In genomic region chr13:113045458-113046110, GRCm38 (mm10) we compare ENCODE assay signal across 8 mouse cellular contexts. TPM values are rescaled to one million over a fixed set of nuclear protein-coding genes. Genes with fewer than 3 reads are reported as not detected.
DNase-seq lines count a peak whose midpoint lies in the region; ATAC-seq and TF ChIP-seq lines count a peak whose summit lies in the region.

No protein-coding gene starts in this region.

- no peaks in the 10 kb centered on the region for H3K9me3 ChIP-seq in embryonic facial prominence, embryonic 14.5 days (ENCODE audit: control insufficient read depth, low read length)
- H3K9me3 ChIP-seq in intestine, embryonic 16.5 days (ENCODE audit: control insufficient read depth, low read length) = no peaks in the 10 kb centered on the region
- H3K9me3 ChIP-seq in neural tube, embryonic 14.5 days (ENCODE audit: control insufficient read depth, low read length) = no peaks in the 10 kb centered on the region

- 13% methylated on average over 18 of the region's 18 CpGs for WGBS in lung, adult 2 months
- 6% methylated on average over 18 of the region's 18 CpGs for WGBS in embryonic facial prominence, embryonic 14.5 days
- 9% methylated on average over 18 of the region's 18 CpGs for WGBS in intestine, embryonic 16.5 days
- 22% methylated on average over 18 of the region's 18 CpGs for WGBS in neural tube, embryonic 14.5 days

- peak overlapping the region; percentile 73 for H3K4me3 ChIP-seq in lung, adult 2 months (replicated peaks; ENCODE audit: extremely low read depth, low read depth, low read length)
- H3K4me3 ChIP-seq in embryonic facial prominence, embryonic 14.5 days (ENCODE audit: low read depth, low read length) = peak overlapping the region; percentile 56
- H3K4me3 ChIP-seq in intestine, embryonic 16.5 days (ENCODE audit: low read length) = peak overlapping the region; percentile 55
- H3K4me3 ChIP-seq in neural tube, embryonic 14.5 days (ENCODE audit: low read depth, low read length) = peak overlapping the region; percentile 31

- H3K36me3 ChIP-seq in embryonic facial prominence, embryonic 14.5 days (ENCODE audit: control insufficient read depth, insufficient read depth, low read length) = peaks cover 18% of the 10 kb centered on the region
- peaks cover 5% of the 10 kb centered on the region; the same call in 1 of the 2 replicates for H3K36me3 ChIP-seq in intestine, embryonic 16.5 days (ENCODE audit: control insufficient read depth, insufficient read depth, low read length)
- no peaks in the 10 kb centered on the region for H3K36me3 ChIP-seq in neural tube, embryonic 14.5 days (ENCODE audit: control insufficient read depth, insufficient read depth, low read length)

- ATAC-seq in embryonic facial prominence, embryonic 14.5 days (ENCODE audit: low read depth) = no peak
- no peak for ATAC-seq in intestine, embryonic 16.5 days
- no peak for ATAC-seq in neural tube, embryonic 14.5 days (ENCODE audit: low read depth)

- no peak for TF ChIP-seq CTCF in lung, adult 2 months (IDR thresholded peaks at IDR 0.05; ENCODE audit: insufficient read depth, low read length)

- peak overlapping the region; percentile 70 for H3K9ac ChIP-seq in embryonic facial prominence, embryonic 14.5 days (ENCODE audit: low read depth, low read length)
- peak overlapping the region; percentile 67 for H3K9ac ChIP-seq in intestine, embryonic 16.5 days (ENCODE audit: low read depth, low read length)
- no peak overlapping the region; the same call in 1 of the 2 replicates for H3K9ac ChIP-seq in neural tube, embryonic 14.5 days (replicated peaks; ENCODE audit: low read depth, low read length)

- peak overlapping the region; percentile 60 for H3K4me2 ChIP-seq in embryonic facial prominence, embryonic 14.5 days (ENCODE audit: low read depth, low read length)
- peak overlapping the region; percentile 48 for H3K4me2 ChIP-seq in intestine, embryonic 16.5 days (ENCODE audit: low read depth, low read length)
- H3K4me2 ChIP-seq in neural tube, embryonic 14.5 days (ENCODE audit: low read depth, low read length) = peak overlapping the region; percentile 47

- H3K27me3 ChIP-seq in embryonic facial prominence, embryonic 14.5 days (replicated peaks; ENCODE audit: control insufficient read depth, insufficient read depth, low read length) = no peaks in the 10 kb centered on the region
- H3K27me3 ChIP-seq in intestine, embryonic 16.5 days (replicated peaks; ENCODE audit: control insufficient read depth, insufficient read depth, low read length) = no peaks in the 10 kb centered on the region
- H3K27me3 ChIP-seq in neural tube, embryonic 14.5 days (ENCODE audit: control insufficient read depth, insufficient read depth, low read length) = no peaks in the 10 kb centered on the region

- H3K4me1 ChIP-seq in lung, adult 2 months (ENCODE audit: control insufficient read depth, insufficient read depth, low read length) = peaks cover 2% of the 10 kb centered on the region; the same call in 1 of the 2 replicates
- peaks cover 5% of the 10 kb centered on the region; the same call in 1 of the 2 replicates for H3K4me1 ChIP-seq in embryonic facial prominence, embryonic 14.5 days (ENCODE audit: control insufficient read depth, insufficient read depth, low read length)
- H3K4me1 ChIP-seq in intestine, embryonic 16.5 days (ENCODE audit: control insufficient read depth, insufficient read depth, low read length) = no peaks in the 10 kb centered on the region; the same call in 1 of the 2 replicates
- H3K4me1 ChIP-seq in neural tube, embryonic 14.5 days (ENCODE audit: control insufficient read depth, insufficient read depth, low read length) = no peaks in the 10 kb centered on the region

- peak overlapping the region; percentile 86 for H3K27ac ChIP-seq in embryonic facial prominence, embryonic 14.5 days (replicated peaks; ENCODE audit: low read depth, low read length)
- peak overlapping the region; percentile 45; the same call in 1 of the 2 replicates for H3K27ac ChIP-seq in intestine, embryonic 16.5 days (ENCODE audit: low read length)
- no peak overlapping the region for H3K27ac ChIP-seq in neural tube, embryonic 14.5 days (ENCODE audit: low read depth, low read length)

- no peak for DNase-seq in lung, adult 2 months
- DNase-seq in lung, postnatal 4 days = no peak
- peak; percentile 69 for DNase-seq in embryonic facial prominence, embryonic 14.5 days (ENCODE audit: low spot score)
- no peak for DNase-seq in cerebellum, postnatal 10 days
- DNase-seq in kidney, adult 8-10 months = no peak
- no peak for DNase-seq in cerebellum, adult 9-10 months

- no peak for TF ChIP-seq POLR2A in lung, adult 2 months (IDR thresholded peaks at IDR 0.05; ENCODE audit: borderline replicate concordance, extremely low read depth, low read depth, low read length)

RNA-seq across cellular contexts. Expression of gene Gpx8, which starts 0.6 kb away (rescaled TPM):
- polyA plus RNA-seq in lung, adult 2 months (2012; rRNA removed) = 6.8 and 10.6 TPM in 2 replicates
- 210 and 222 TPM in 2 replicates for polyA plus RNA-seq in embryonic facial prominence, embryonic 14.5 days (2014; fragmentation: Nextera tagmentation; extraction: Ambion mirVana)
- 80.4 and 91.0 TPM in 2 replicates for polyA plus RNA-seq in intestine, embryonic 16.5 days (2015; fragmentation: Nextera tagmentation; extraction: Ambion mirVana)
- polyA plus RNA-seq in neural tube, embryonic 14.5 days (2014; fragmentation: Nextera tagmentation; extraction: Ambion mirVana) = 34.1 and 75.7 TPM in 2 replicates

RNA-seq across cellular contexts. Expression of gene Cdc20b, which starts 10.7 kb away (rescaled TPM):
- 0.27 and 0.54 TPM in 2 replicates for polyA plus RNA-seq in lung, adult 2 months (2012; rRNA removed)
- 0.46 and 2.0 TPM in 2 replicates for polyA plus RNA-seq in embryonic facial prominence, embryonic 14.5 days (2014; fragmentation: Nextera tagmentation; extraction: Ambion mirVana)
- not detected in 2 replicates for polyA plus RNA-seq in intestine, embryonic 16.5 days (2015; fragmentation: Nextera tagmentation; extraction: Ambion mirVana)
- 0.12 TPM in 1 of 2 replicates, not detected in the other for polyA plus RNA-seq in neural tube, embryonic 14.5 days (2014; fragmentation: Nextera tagmentation; extraction: Ambion mirVana)

RNA-seq across cellular contexts. Expression of gene Mcidas, which starts 51.9 kb away (rescaled TPM):
- polyA plus RNA-seq in lung, adult 2 months (2012; rRNA removed) = 0.47 and 0.66 TPM in 2 replicates
- 1.8 and 4.1 TPM in 2 replicates for polyA plus RNA-seq in embryonic facial prominence, embryonic 14.5 days (2014; fragmentation: Nextera tagmentation; extraction: Ambion mirVana)
- 0.05 TPM in 1 of 2 replicates, not detected in the other for polyA plus RNA-seq in intestine, embryonic 16.5 days (2015; fragmentation: Nextera tagmentation; extraction: Ambion mirVana)
- polyA plus RNA-seq in neural tube, embryonic 14.5 days (2014; fragmentation: Nextera tagmentation; extraction: Ambion mirVana) = 0.11 TPM in 1 of 2 replicates, not detected in the other

RNA-seq across cellular contexts. Expression of gene Gzma, which starts 55.2 kb away (rescaled TPM):
- 6.1 and 6.4 TPM in 2 replicates for polyA plus RNA-seq in lung, adult 2 months (2012; rRNA removed)
- 0.46 TPM in 1 of 2 replicates, not detected in the other for polyA plus RNA-seq in embryonic facial prominence, embryonic 14.5 days (2014; fragmentation: Nextera tagmentation; extraction: Ambion mirVana)
- 3.9 and 4.1 TPM in 2 replicates for polyA plus RNA-seq in intestine, embryonic 16.5 days (2015; fragmentation: Nextera tagmentation; extraction: Ambion mirVana)
- polyA plus RNA-seq in neural tube, embryonic 14.5 days (2014; fragmentation: Nextera tagmentation; extraction: Ambion mirVana) = not detected in 2 replicates

RNA-seq across cellular contexts. Expression of gene Ccno, which starts 58.0 kb away (rescaled TPM):
- polyA plus RNA-seq in lung, adult 2 months (2012; rRNA removed) = 5.9 and 8.4 TPM in 2 replicates
- polyA plus RNA-seq in embryonic facial prominence, embryonic 14.5 days (2014; fragmentation: Nextera tagmentation; extraction: Ambion mirVana) = 4.1 and 9.0 TPM in 2 replicates
- 0.13 and 0.32 TPM in 2 replicates for polyA plus RNA-seq in intestine, embryonic 16.5 days (2015; fragmentation: Nextera tagmentation; extraction: Ambion mirVana)
- polyA plus RNA-seq in neural tube, embryonic 14.5 days (2014; fragmentation: Nextera tagmentation; extraction: Ambion mirVana) = 0.21 TPM in 1 of 2 replicates, not detected in the other
